ENCODE assay signal across 14 mouse cellular contexts in the genomic region with DNA sequence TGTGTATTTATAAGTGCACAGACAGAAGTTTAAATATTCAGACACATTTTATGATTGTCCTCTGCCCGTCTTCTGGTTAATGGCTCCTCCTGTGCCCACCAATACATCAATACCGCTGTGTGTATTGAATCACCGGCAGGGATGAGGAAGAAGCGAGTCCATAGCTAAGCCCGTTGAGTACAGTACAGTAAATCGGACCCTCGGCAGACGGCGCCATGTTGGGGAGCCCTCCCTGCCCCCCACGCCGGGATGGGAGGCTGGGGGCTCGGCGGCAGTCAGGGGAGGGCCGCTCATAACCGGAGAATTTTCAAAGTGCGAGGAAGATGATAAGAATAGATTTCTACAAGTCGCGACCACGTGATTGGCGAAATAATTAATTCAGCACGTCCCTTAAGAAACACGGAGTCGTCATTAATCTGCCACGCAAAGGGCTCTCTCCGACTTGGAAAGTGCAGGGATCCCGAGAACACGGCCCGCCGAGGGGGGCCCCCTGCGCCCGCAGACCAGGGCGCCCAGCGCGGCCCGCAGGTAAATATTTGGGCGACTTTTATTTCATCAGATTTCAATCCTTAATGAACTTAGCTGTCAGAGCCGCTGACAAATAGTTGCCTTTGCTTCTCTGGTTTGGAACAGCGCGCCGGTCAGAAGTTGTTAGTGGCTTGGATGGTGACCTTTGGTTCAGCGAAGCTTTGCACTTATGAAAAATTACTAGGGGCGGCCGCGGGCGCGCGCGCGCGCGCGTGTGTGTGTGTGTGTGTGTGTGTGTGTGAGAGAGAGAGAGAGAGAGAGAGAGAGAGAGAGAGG. TPM values are rescaled to one million over a fixed set of nuclear protein-coding genes. Genes with fewer than 3 reads are reported as not detected.
A peak's percentile ranks its signal among the peaks of the same experiment; 100 is the strongest.
DNase-seq lines count a peak whose midpoint lies in the region; ATAC-seq and TF ChIP-seq lines count a peak whose summit lies in the region.
"Had no signal": no experiment of that assay in that cellular context is flagged by ENCODE, and none has a peak within 500 bp of the region (broad histone marks: within the 10 kb centered on the region; RNA-seq: fewer than 3 reads in every experiment).

No protein-coding gene starts in this region.

- H3K9ac ChIP-seq in heart, embryonic 15.5 days = no peak overlapping the region
- peak overlapping the region; percentile 76 for H3K9ac ChIP-seq in hindbrain, embryonic 11.5 days (ENCODE audit: low read depth, low read length)
- no peak overlapping the region for H3K9ac ChIP-seq in limb, embryonic 14.5 days (ENCODE audit: low read depth, low read length, severe bottlenecking)

- TF ChIP-seq CTCF in brain, embryonic 14.5 days (IDR thresholded peaks at IDR 0.05; ENCODE audit: borderline replicate concordance, extremely low read depth, insufficient read depth, insufficient read length) = no peak

- H3K4me2 ChIP-seq in heart, embryonic 15.5 days = peak overlapping the region; percentile 36; the same call in 1 of the 2 replicates
- peak overlapping the region; percentile 54 for H3K4me2 ChIP-seq in hindbrain, embryonic 11.5 days (replicated peaks; ENCODE audit: low read depth, low read length)
- H3K4me2 ChIP-seq in limb, embryonic 14.5 days (replicated peaks; ENCODE audit: low read depth, low read length, severe bottlenecking) = peak overlapping the region; percentile 28

- H3K36me3 ChIP-seq in heart, embryonic 15.5 days = no peaks in the 10 kb centered on the region
- H3K36me3 ChIP-seq in hindbrain, embryonic 11.5 days (ENCODE audit: control insufficient read depth, insufficient read depth, low read length) = no peaks in the 10 kb centered on the region
- no peaks in the 10 kb centered on the region for H3K36me3 ChIP-seq in limb, embryonic 14.5 days (ENCODE audit: control insufficient read depth, insufficient read depth, low read length)
- H3K36me3 ChIP-seq: G1E had no signal

- no peak for ATAC-seq in heart, embryonic 15.5 days (replicated peaks; ENCODE audit: insufficient number of reproducible peaks, insufficient read depth, low FRiP score, low read depth)
- peak; percentile 43; the same call in 1 of the 2 replicates for ATAC-seq in hindbrain, embryonic 11.5 days (ENCODE audit: low FRiP score)
- no peak for ATAC-seq in limb, embryonic 14.5 days (ENCODE audit: low FRiP score, low read depth)

- intact Hi-C loops in left cerebral cortex, postnatal 25 days (cut with DNase I) = loop anchor here (10.0 kb wide), 1 partner anchor 1458 kb away; a partner anchor contains a TSS

- whole genome bisulfite sequencing in heart, embryonic 15.5 days = 1% methylated on average over 52 of the region's 52 CpGs
- under 1% methylated on average over 52 of the region's 52 CpGs for WGBS in hindbrain, embryonic 11.5 days
- 4% methylated on average over 48 of the region's 52 CpGs for WGBS in limb, embryonic 14.5 days

- DNase-seq in heart, adult 11 months = no peak
- peak; percentile 33 for DNase-seq in brain, embryonic 14.5 days (ENCODE audit: low read depth)
- DNase-seq in hindbrain, embryonic 11.5 days (ENCODE audit: low spot score) = no peak
- DNase-seq in limb, embryonic 14.5 days (ENCODE audit: low spot score) = no peak
- DNase-seq in left cerebral cortex, postnatal 25 days (ENCODE audit: low spot score in 2 of 2) = no peak
- DNase-seq in thymus, postnatal 10 days (ENCODE audit: low spot score in 2 of 2) = no peak
- no peak for DNase-seq in frontal cortex, adult 2 months (ENCODE audit: extremely low spot score in 1 of 2, low spot score in 1 of 2)
- DNase-seq: adrenal gland, postnatal 25 days; gastrocnemius, postnatal 36 days had no signal

- peaks cover 97% of the 10 kb centered on the region for H3K27me3 ChIP-seq in heart, embryonic 15.5 days
- H3K27me3 ChIP-seq in hindbrain, embryonic 11.5 days (ENCODE audit: control insufficient read depth, insufficient read depth, low read length) = peaks cover 79% of the 10 kb centered on the region
- peaks cover 95% of the 10 kb centered on the region for H3K27me3 ChIP-seq in limb, embryonic 14.5 days (ENCODE audit: control insufficient read depth, insufficient read depth, low read length)

- peak overlapping the region; percentile 22 for H3K4me3 ChIP-seq in heart, embryonic 15.5 days
- H3K4me3 ChIP-seq in hindbrain, embryonic 11.5 days (ENCODE audit: low read depth, low read length) = peak overlapping the region; percentile 48
- peak overlapping the region; percentile 21 for H3K4me3 ChIP-seq in limb, embryonic 14.5 days (replicated peaks; ENCODE audit: low read length)

- no peak for TF ChIP-seq POLR2A in brain, embryonic 14.5 days (IDR thresholded peaks at IDR 0.05; ENCODE audit: borderline replicate concordance, extremely low read depth, insufficient read depth, insufficient read length, poor library complexity, severe bottlenecking)
- no peak for TF ChIP-seq POLR2A in limb, embryonic 14.5 days (IDR thresholded peaks at IDR 0.05; ENCODE audit: borderline replicate concordance, extremely low read depth, insufficient read depth, insufficient read length)

- H3K4me1 ChIP-seq in heart, embryonic 15.5 days (replicated peaks) = peaks cover 16% of the 10 kb centered on the region
- no peaks in the 10 kb centered on the region; the same call in 1 of the 2 replicates for H3K4me1 ChIP-seq in hindbrain, embryonic 11.5 days (replicated peaks; ENCODE audit: control insufficient read depth, insufficient read depth, low read length)
- H3K4me1 ChIP-seq in limb, embryonic 14.5 days (ENCODE audit: control insufficient read depth, insufficient read depth, low read length) = peaks cover 11% of the 10 kb centered on the region; the same call in 1 of the 2 replicates

- no peak overlapping the region for H3K27ac ChIP-seq in heart, embryonic 15.5 days
- peak overlapping the region; percentile 95 for H3K27ac ChIP-seq in hindbrain, embryonic 11.5 days (ENCODE audit: low read depth, low read length)
- H3K27ac ChIP-seq in limb, embryonic 14.5 days (replicated peaks; ENCODE audit: low read depth, low read length) = no peak overlapping the region

- H3K9me3 ChIP-seq in heart, embryonic 15.5 days (replicated peaks) = no peaks in the 10 kb centered on the region
- H3K9me3 ChIP-seq in hindbrain, embryonic 11.5 days (ENCODE audit: control insufficient read depth, low read length) = no peaks in the 10 kb centered on the region
- no peaks in the 10 kb centered on the region for H3K9me3 ChIP-seq in limb, embryonic 14.5 days (ENCODE audit: control insufficient read depth, low read length)
- H3K9me3 ChIP-seq: G1E had no signal

RNA-seq across cellular contexts. Expression of a gene that starts 6.2 kb away (rescaled TPM):
- polyA plus RNA-seq in heart, embryonic 15.5 days (2015; fragmentation: Nextera tagmentation; extraction: Ambion mirVana) = not detected in 2 replicates
- 0.44 and 1.7 TPM in 2 replicates for polyA plus RNA-seq in brain, embryonic 14.5 days (2012; rRNA removed)
- 0.73 and 0.89 TPM in 2 replicates for polyA plus RNA-seq in hindbrain, embryonic 11.5 days (2014; fragmentation: Nextera tagmentation; extraction: Ambion mirVana)
- polyA plus RNA-seq in limb, embryonic 14.5 days (2012; rRNA removed) = 5.0 and 5.9 TPM in 2 replicates
- polyA plus RNA-seq in limb, embryonic 14.5 days (2014; fragmentation: Nextera tagmentation; extraction: Ambion mirVana) = 0.18 and 0.21 TPM in 2 replicates
- not detected for total RNA-seq in left cerebral cortex, postnatal 25 days (2021)
- polyA plus RNA-seq in frontal cortex, adult 2 months (2012; rRNA removed) = 0.04 TPM in 1 of 2 replicates, not detected in the other
- total RNA-seq: layer of hippocampus, postnatal 25 days had no signal
- polyA plus RNA-seq: cortical plate, adult 2 months; thymus, postnatal 0 days had no signal

RNA-seq across cellular contexts. Expression of a gene that starts 21.0 kb away (rescaled TPM):
- polyA plus RNA-seq in heart, embryonic 15.5 days (2015; fragmentation: Nextera tagmentation; extraction: Ambion mirVana) = 0.09 and 0.15 TPM in 2 replicates
- polyA plus RNA-seq in brain, embryonic 14.5 days (2012; rRNA removed) = 0.81 and 5.5 TPM in 2 replicates
- polyA plus RNA-seq in hindbrain, embryonic 11.5 days (2014; fragmentation: Nextera tagmentation; extraction: Ambion mirVana) = 3.3 and 3.7 TPM in 2 replicates
- 14.7 and 17.8 TPM in 2 replicates for polyA plus RNA-seq in limb, embryonic 14.5 days (2012; rRNA removed)
- polyA plus RNA-seq in limb, embryonic 14.5 days (2014; fragmentation: Nextera tagmentation; extraction: Ambion mirVana) = 0.63 and 0.73 TPM in 2 replicates
- total RNA-seq in left cerebral cortex, postnatal 25 days (2021) = not detected
- not detected in 2 replicates for polyA plus RNA-seq in frontal cortex, adult 2 months (2012; rRNA removed)
- total RNA-seq: layer of hippocampus, postnatal 25 days had no signal
- polyA plus RNA-seq: cortical plate, adult 2 months; thymus, postnatal 0 days had no signal

RNA-seq across cellular contexts. Expression of a gene that starts 21.0 kb away (rescaled TPM):
- 0.29 and 1.0 TPM in 2 replicates for polyA plus RNA-seq in heart, embryonic 15.5 days (2015; fragmentation: Nextera tagmentation; extraction: Ambion mirVana)
- polyA plus RNA-seq in brain, embryonic 14.5 days (2012; rRNA removed) = 9.6 and 47.4 TPM in 2 replicates
- polyA plus RNA-seq in hindbrain, embryonic 11.5 days (2014; fragmentation: Nextera tagmentation; extraction: Ambion mirVana) = 49.5 and 58.0 TPM in 2 replicates
- 2.3 and 2.8 TPM in 2 replicates for polyA plus RNA-seq in limb, embryonic 14.5 days (2012; rRNA removed)
- 0.59 and 0.95 TPM in 2 replicates for polyA plus RNA-seq in limb, embryonic 14.5 days (2014; fragmentation: Nextera tagmentation; extraction: Ambion mirVana)
- total RNA-seq in left cerebral cortex, postnatal 25 days (2021) = not detected
- polyA plus RNA-seq in frontal cortex, adult 2 months (2012; rRNA removed) = not detected in 2 replicates
- total RNA-seq: layer of hippocampus, postnatal 25 days had no signal
- polyA plus RNA-seq: cortical plate, adult 2 months had no signal

RNA-seq across cellular contexts. Expression of a gene that starts 28.3 kb away (rescaled TPM):
- 0.24 and 0.56 TPM in 2 replicates for polyA plus RNA-seq in heart, embryonic 15.5 days (2015; fragmentation: Nextera tagmentation; extraction: Ambion mirVana)
- 0.73 and 1.6 TPM in 2 replicates for polyA plus RNA-seq in brain, embryonic 14.5 days (2012; rRNA removed)
- 0.19 and 0.50 TPM in 2 replicates for polyA plus RNA-seq in hindbrain, embryonic 11.5 days (2014; fragmentation: Nextera tagmentation; extraction: Ambion mirVana)
- polyA plus RNA-seq in limb, embryonic 14.5 days (2012; rRNA removed) = 12.7 and 13.1 TPM in 2 replicates
- polyA plus RNA-seq in limb, embryonic 14.5 days (2014; fragmentation: Nextera tagmentation; extraction: Ambion mirVana) = 11.4 and 12.8 TPM in 2 replicates
- total RNA-seq in left cerebral cortex, postnatal 25 days (2021) = under 1 TPM in 1 of 2 experiments, not detected in 1; 0.14 TPM
- 0.04 and 0.06 TPM in 2 replicates for polyA plus RNA-seq in frontal cortex, adult 2 months (2012; rRNA removed)
- total RNA-seq: G1E; layer of hippocampus, postnatal 25 days had no signal
- polyA plus RNA-seq: cortical plate, adult 2 months; G1E had no signal

RNA-seq across cellular contexts. Expression of a gene that starts 30.1 kb away (rescaled TPM):
- polyA plus RNA-seq in heart, embryonic 15.5 days (2015; fragmentation: Nextera tagmentation; extraction: Ambion mirVana) = not detected in 2 replicates
- polyA plus RNA-seq in brain, embryonic 14.5 days (2012; rRNA removed) = 0.34 and 1.3 TPM in 2 replicates
- 1.5 and 1.7 TPM in 2 replicates for polyA plus RNA-seq in hindbrain, embryonic 11.5 days (2014; fragmentation: Nextera tagmentation; extraction: Ambion mirVana)
- 0.50 and 0.59 TPM in 2 replicates for polyA plus RNA-seq in limb, embryonic 14.5 days (2012; rRNA removed)
- polyA plus RNA-seq in limb, embryonic 14.5 days (2014; fragmentation: Nextera tagmentation; extraction: Ambion mirVana) = 0.44 and 0.48 TPM in 2 replicates
- under 1 TPM in 1 of 2 experiments, not detected in 1; 0.37 TPM for total RNA-seq in left cerebral cortex, postnatal 25 days (2021)
- 0.08 and 0.13 TPM in 2 replicates for polyA plus RNA-seq in frontal cortex, adult 2 months (2012; rRNA removed)
- total RNA-seq: adrenal gland, postnatal 25 days; gastrocnemius, postnatal 36 days had no signal
- polyA plus RNA-seq: G1E; thymus, postnatal 0 days had no signal
